Mouse (Mus musculus) gastrocnemius, postnatal 36 days (tissue): ENCODE results near the gene Foxd3. TPM values are rescaled to one million over a fixed set of nuclear protein-coding genes. Genes with fewer than 3 reads are reported as not detected.

ENCODE experiments used
- DNase-seq, 2 experiments: peaks; one replicate each; pipeline ENCODE4 v3.0.0; 2022
- intact Hi-C: fragments of 180-260 bp; cut with DNase I; formaldehyde crosslinking; loops from one replicate; pipeline ENCODE4 v1.15.1; 2025
- total RNA-seq, 2 experiments: library from RNA; stranded (reverse); gene quantifications; 2 replicates each; pipeline ENCODE4 v1.2.3; 2021

Foxd3 gene
- total RNA-seq, 2 experiments from 2014 or later, result 1.2 to 1.3 TPM

GRCm38 (mm10) chr4:99656605-99657429 lies 718 bp downstream of the Foxd3 start:
- intact Hi-C loops, result no loop called here
- peak in 1 of 2 experiments; percentile 29 for DNase-seq

GRCm38 (mm10) chr4:99657430-99657820 lies 1.3 kb downstream of the Foxd3 start:
- DNase-seq, result peak in 1 of 2 experiments; percentile 13
- intact Hi-C loops, result no loop called here

GRCm38 (mm10) chr4:99657831-99658470 lies 1.9 kb downstream of the Foxd3 start:
- peak in 1 of 2 experiments; percentile 27 for DNase-seq
- intact Hi-C loops, result no loop called here

- intact Hi-C loops, result no loop called here
- no peak for DNase-seq
Observed at GRCm38 (mm10) chr4:99658881-99659280, 2.8 kb downstream of the Foxd3 start.

GRCm38 (mm10) chr4:99659361-99660072 lies 3.4 kb downstream of the Foxd3 start:
- peak in 1 of 2 experiments; percentile 18 for DNase-seq
- intact Hi-C loops, result loop anchor here (5.0 kb wide), 1 partner anchor 108 kb away; no protein-coding TSS in a partner anchor

GRCm38 (mm10) chr4:99660073-99660611 lies 4.0 kb downstream of the Foxd3 start:
- intact Hi-C loops, result loop anchor here (5.0 kb wide), 1 partner anchor 107 kb away; no protein-coding TSS in a partner anchor

GRCm38 (mm10) chr4:99660981-99661380 lies 4.9 kb downstream of the Foxd3 start:
- intact Hi-C loops, result loop anchor here (5.0 kb wide), 1 partner anchor 106 kb away; no protein-coding TSS in a partner anchor
- peak in 1 of 2 experiments; percentile 54 for DNase-seq

More at GRCm38 (mm10) chr4:99660073-99660611, 4.0 kb downstream of the Foxd3 start:
- peak in 1 of 2 experiments; percentile 32 for DNase-seq

GRCm38 (mm10) chr4:99661956-99662355 lies 5.9 kb downstream of the Foxd3 start:
- intact Hi-C loops, result loop anchor here (2.0 to 5.0 kb wide), 2 partner anchors 53 to 105 kb away; partner anchors contain the start of gene Alg6
- DNase-seq, result no peak

GRCm38 (mm10) chr4:99662431-99662830 lies 6.3 kb downstream of the Foxd3 start:
- no peak for DNase-seq
- intact Hi-C loops, result loop anchor here (2.0 to 5.0 kb wide), 2 partner anchors 52 to 105 kb away; partner anchors contain the start of gene Alg6

GRCm38 (mm10) chr4:99662841-99663567 lies 6.9 kb downstream of the Foxd3 start:
- intact Hi-C loops, result loop anchor here (2.0 to 5.0 kb wide), 2 partner anchors 52 to 104 kb away; partner anchors contain the start of gene Alg6
- DNase-seq, result no peak

- no peak for DNase-seq
- intact Hi-C loops, result loop anchor here (2.0 to 5.0 kb wide), 2 partner anchors 51 to 104 kb away; partner anchors contain the start of gene Alg6
Observed at GRCm38 (mm10) chr4:99663710-99664109, 7.6 kb downstream of the Foxd3 start.

- intact Hi-C loops, result no loop called here
- DNase-seq, result no peak
Observed at GRCm38 (mm10) chr4:99670203-99670851, 14.2 kb downstream of the Foxd3 start.

- intact Hi-C loops, result no loop called here
- DNase-seq, result no peak
Observed at GRCm38 (mm10) chr4:99675191-99675590, 19.1 kb downstream of the Foxd3 start.

- intact Hi-C loops, result no loop called here
- no peak for DNase-seq
Observed at GRCm38 (mm10) chr4:99683941-99684340, 27.8 kb downstream of the Foxd3 start.

- intact Hi-C loops, result no loop called here
- no peak for DNase-seq
Observed at GRCm38 (mm10) chr4:99686308-99686707, 30.2 kb downstream of the Foxd3 start.
